Mouse (Mus musculus): ENCODE data around the gene Tlk2.

DNA sequence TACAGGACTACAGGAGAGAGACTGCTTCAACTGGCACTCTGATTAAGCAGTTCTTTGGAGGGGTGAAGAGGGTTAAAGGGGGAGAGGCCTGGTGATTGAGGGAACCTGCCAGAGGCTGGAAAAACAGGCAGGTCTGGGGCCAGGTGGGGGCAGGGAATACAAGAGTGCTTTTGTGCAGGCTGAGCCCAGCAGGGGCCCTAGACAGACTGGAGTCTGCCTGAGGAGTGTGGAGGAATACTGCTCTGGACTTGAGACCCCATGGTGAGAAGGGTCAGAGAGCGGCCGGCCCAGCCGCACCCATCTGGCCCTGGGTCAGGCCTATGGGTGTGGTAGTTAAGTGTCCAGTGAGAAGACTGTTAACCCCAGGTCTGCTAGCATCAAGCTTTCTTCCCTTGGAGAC, 107.1 kb downstream of the Tlk2 start:
- TF ChIP-seq POLR2A (IDR thresholded peaks at IDR 0.05; ENCODE audit: insufficient read depth, low read length) (no peak), CTCF (IDR thresholded peaks at IDR 0.05; ENCODE audit: low read depth, low read length) (no peak), EP300 (IDR thresholded peaks at IDR 0.05; ENCODE audit: insufficient read depth, low read depth, low read length) (peak; percentile 79)

Measured in ES-Bruce4 (cell line).